In genomic region chr1:165961676-165962364, GRCm38 (mm10) we compare ENCODE assay signal across 23 mouse cellular contexts. TPM values are rescaled to one million over a fixed set of nuclear protein-coding genes. Genes with fewer than 3 reads are reported as not detected.
DNase-seq lines count a peak whose midpoint lies in the region; ATAC-seq and TF ChIP-seq lines count a peak whose summit lies in the region.
"Had no signal": no experiment of that assay in that cellular context is flagged by ENCODE, and none has a peak within 500 bp of the region (broad histone marks: within the 10 kb centered on the region; RNA-seq: fewer than 3 reads in every experiment).

No protein-coding gene starts in this region.

- H3K79me2 ChIP-seq in CH12.LX (replicated peaks; ENCODE audit: control insufficient read depth, extremely low read depth, insufficient read depth, poor library complexity, severe bottlenecking), result no peaks in the 10 kb centered on the region; the same call in none of the 2 replicates

- no peak overlapping the region for H3K4me3 ChIP-seq in CH12.LX (replicated peaks in 1 of 3; ENCODE audit: low read depth in 2 of 3, low read length in 2 of 3, poor library complexity in 1 of 3)
- H3K4me3 ChIP-seq in liver, embryonic 16.5 days (ENCODE audit: low read depth, low read length), result no peak overlapping the region
- no peak overlapping the region for H3K4me3 ChIP-seq in hindbrain, embryonic 11.5 days (ENCODE audit: low read depth, low read length)
- H3K4me3 ChIP-seq: forebrain, embryonic 12.5 days; forebrain, embryonic 15.5 days; heart, embryonic 13.5 days; hindbrain, embryonic 12.5 days had no signal

- H3K27me3 ChIP-seq in CH12.LX (replicated peaks), result no peaks in the 10 kb centered on the region
- H3K27me3 ChIP-seq in liver, embryonic 16.5 days (ENCODE audit: control insufficient read depth, insufficient read depth, low read depth, low read length), result no peaks in the 10 kb centered on the region
- no peaks in the 10 kb centered on the region; the same call in 1 of the 2 replicates for H3K27me3 ChIP-seq in hindbrain, embryonic 11.5 days (ENCODE audit: control insufficient read depth, insufficient read depth, low read length)
- H3K27me3 ChIP-seq: forebrain, embryonic 12.5 days; forebrain, embryonic 15.5 days; heart, embryonic 13.5 days had no signal

- no peak for TF ChIP-seq CTCF in CH12.LX (conservative IDR thresholded peaks at IDR 0.05 in 1 of 2, IDR thresholded peaks at IDR 0.05 in 1 of 2; ENCODE audit: low read depth in 2 of 2, low read length in 2 of 2)

- DNase-seq in 416B (ENCODE audit: low read depth) (peak; percentile 30), CH12.LX (ENCODE audit: extremely low read depth) (no peak)
- no peak for DNase-seq in hindbrain, embryonic 11.5 days (ENCODE audit: low spot score)
- no peak for DNase-seq in adrenal gland, postnatal 14 days
- no peak for DNase-seq in natural killer cell, adult 2 months (ENCODE audit: low spot score in 2 of 2)
- no peak for DNase-seq in testis, postnatal 14 days (ENCODE audit: low spot score)
- DNase-seq: adrenal gland, adult 8-10 months; adrenal gland, postnatal 36 days; cerebellum, adult 18-20 months; cerebellum, adult 9-10 months; cerebellum, postnatal 14 days; gastrocnemius, postnatal 25 days; heart, adult 18-20 months; heart, postnatal 14 days; heart, postnatal 4 days had no signal

- in situ Hi-C loops in CH12.LX (cut with MboI; ENCODE audit: low pct_ligation_motif_present, low pct_unique_long_range_greater_than_20kb, low sequenced_read_pairs), result no loop called here

- TF ChIP-seq EP300 in CH12.LX (IDR thresholded peaks at IDR 0.05; ENCODE audit: low read length), result no peak

- 0 out of 2 replicates have a peak, but pooled peaks have one; percentile 34 for ATAC-seq in erythroid progenitor cell, adult 5-6 weeks (replicated peaks; ENCODE audit: low FRiP score, poor library complexity, severe bottlenecking)
- no peak for ATAC-seq in liver, embryonic 16.5 days (ENCODE audit: low read depth)
- ATAC-seq in hindbrain, embryonic 11.5 days (ENCODE audit: low FRiP score), result no peak
- ATAC-seq: activated CD4-positive, CD25-positive, alpha-beta regulatory T cell, adult 4 months; forebrain, embryonic 15.5 days; hindbrain, embryonic 16.5 days had no signal

- WGBS in liver, embryonic 16.5 days (ENCODE audit: insufficient replicate concordance), result 28% methylated on average over 6 of the region's 6 CpGs
- WGBS in hindbrain, embryonic 11.5 days, result 87% methylated on average over 6 of the region's 6 CpGs

- H3K9me3 ChIP-seq in CH12.LX (replicated peaks; ENCODE audit: low read length), result no peaks in the 10 kb centered on the region
- no peaks in the 10 kb centered on the region for H3K9me3 ChIP-seq in liver, embryonic 16.5 days (replicated peaks; ENCODE audit: control insufficient read depth, low read length)
- no peaks in the 10 kb centered on the region for H3K9me3 ChIP-seq in hindbrain, embryonic 11.5 days (ENCODE audit: control insufficient read depth, low read length)
- H3K9me3 ChIP-seq: forebrain, embryonic 12.5 days; forebrain, embryonic 15.5 days; heart, embryonic 13.5 days; hindbrain, embryonic 12.5 days had no signal

- dilution Hi-C loops in CH12.LX (cut with MboI; ENCODE audit: extremely low pct_ligation_motif_present, extremely low pct_unique_long_range_greater_than_20kb, low sequenced_read_pairs), result no loop called here

- peak overlapping the region; percentile 9; the same call in 1 of the 2 replicates for H3K4me2 ChIP-seq in CH12.LX (ENCODE audit: insufficient read depth, low read depth, poor library complexity, severe bottlenecking)
- 0 out of 2 replicates have a peak overlapping the region, but pooled peaks have one; percentile 1 for H3K4me2 ChIP-seq in liver, embryonic 16.5 days (ENCODE audit: low read depth, low read length)
- H3K4me2 ChIP-seq in hindbrain, embryonic 11.5 days (replicated peaks; ENCODE audit: low read depth, low read length), result no peak overlapping the region
- H3K4me2 ChIP-seq: forebrain, embryonic 12.5 days; forebrain, embryonic 15.5 days; heart, embryonic 13.5 days; hindbrain, embryonic 12.5 days had no signal

- H3K36me3 ChIP-seq in CH12.LX (replicated peaks in 1 of 2; ENCODE audit: control insufficient read depth in 1 of 2, insufficient read depth in 1 of 2, low read length in 1 of 2), result no peaks in the 10 kb centered on the region
- H3K36me3 ChIP-seq in liver, embryonic 16.5 days (ENCODE audit: control insufficient read depth, insufficient read depth), result no peaks in the 10 kb centered on the region
- H3K36me3 ChIP-seq in hindbrain, embryonic 11.5 days (ENCODE audit: control insufficient read depth, insufficient read depth, low read length), result no peaks in the 10 kb centered on the region
- H3K36me3 ChIP-seq: forebrain, embryonic 12.5 days; forebrain, embryonic 15.5 days; heart, embryonic 13.5 days; hindbrain, embryonic 12.5 days had no signal

- peaks cover 8 to 38% of the 10 kb centered on the region in 2 experiments; a peak in 3 of 4 replicates for H3K4me1 ChIP-seq in CH12.LX (ENCODE audit: control insufficient read depth in 1 of 2, insufficient read depth in 2 of 2)
- peaks cover 15% of the 10 kb centered on the region for H3K4me1 ChIP-seq in liver, embryonic 16.5 days (ENCODE audit: control insufficient read depth, low read depth, low read length)
- H3K4me1 ChIP-seq in hindbrain, embryonic 11.5 days (replicated peaks; ENCODE audit: control insufficient read depth, insufficient read depth, low read length), result no peaks in the 10 kb centered on the region; the same call in 1 of the 2 replicates

- no peak overlapping the region for H3K27ac ChIP-seq in CH12.LX (ENCODE audit: insufficient read depth, low read depth)
- H3K27ac ChIP-seq in liver, embryonic 16.5 days (ENCODE audit: low read length), result peak overlapping the region; percentile 17; the same call in 1 of the 2 replicates
- no peak overlapping the region for H3K27ac ChIP-seq in hindbrain, embryonic 11.5 days (ENCODE audit: low read depth, low read length)
- H3K27ac ChIP-seq: forebrain, embryonic 12.5 days; forebrain, embryonic 15.5 days; heart, embryonic 13.5 days; hindbrain, embryonic 12.5 days had no signal

- no peak for TF ChIP-seq RAD21 in CH12.LX (IDR thresholded peaks at IDR 0.05; ENCODE audit: low read depth, low read length)

- TF ChIP-seq POLR2A in CH12.LX (IDR thresholded peaks at IDR 0.05; ENCODE audit: low read depth, low read length), result no peak

- H3K9ac ChIP-seq in CH12.LX (ENCODE audit: insufficient read depth, low read depth), result peak overlapping the region; percentile 29; the same call in 1 of the 2 replicates
- H3K9ac ChIP-seq in liver, embryonic 16.5 days (ENCODE audit: low read depth, low read length), result no peak overlapping the region
- H3K9ac ChIP-seq in hindbrain, embryonic 11.5 days (ENCODE audit: low read depth, low read length), result no peak overlapping the region
- H3K9ac ChIP-seq: forebrain, embryonic 12.5 days; forebrain, embryonic 15.5 days; heart, embryonic 13.5 days; hindbrain, embryonic 12.5 days had no signal

TF ChIP-seq in CH12.LX, 34 proteins besides CTCF, POLR2A, EP300 and RAD21:
- no peak for TF ChIP-seq MAFK (IDR thresholded peaks at IDR 0.05; ENCODE audit: insufficient replicate concordance, low read length)
- no peak for TF ChIP-seq ETS1 (conservative IDR thresholded peaks at IDR 0.05; ENCODE audit: low read depth, low read length)
- no peak for TF ChIP-seq ZMIZ1 (IDR thresholded peaks at IDR 0.05; ENCODE audit: low read depth, low read length)
- TF ChIP-seq SIN3A (IDR thresholded peaks at IDR 0.05; ENCODE audit: low read length), result no peak
- no peak for TF ChIP-seq ZNF384 (IDR thresholded peaks at IDR 0.05; ENCODE audit: low read depth, low read length)
- no peak for TF ChIP-seq MAZ (IDR thresholded peaks at IDR 0.05; ENCODE audit: low read depth, low read length)
- TF ChIP-seq GABPA (IDR thresholded peaks at IDR 0.05; ENCODE audit: insufficient replicate concordance, low read depth, low read length), result no peak
- no peak for TF ChIP-seq JUND (conservative IDR thresholded peaks at IDR 0.05; ENCODE audit: low read depth, low read length)
- no peak for TF ChIP-seq ZC3H11A (IDR thresholded peaks at IDR 0.05; ENCODE audit: low read depth, low read length)
- TF ChIP-seq JUN (IDR thresholded peaks at IDR 0.05; ENCODE audit: insufficient read depth, low read depth, low read length), result no peak
- no peak for TF ChIP-seq TBP (conservative IDR thresholded peaks at IDR 0.05; ENCODE audit: low read depth, low read length)
- no peak for TF ChIP-seq CHD1 (IDR thresholded peaks at IDR 0.05; ENCODE audit: low read depth, low read length)
- TF ChIP-seq RCOR1 (conservative IDR thresholded peaks at IDR 0.05; ENCODE audit: low read depth, low read length), result no peak
- no peak for TF ChIP-seq MYC (IDR thresholded peaks at IDR 0.05; ENCODE audit: low read depth, low read length)
- TF ChIP-seq MAX (IDR thresholded peaks at IDR 0.05; ENCODE audit: low read length), result no peak
- TF ChIP-seq CHD2 (IDR thresholded peaks at IDR 0.05; ENCODE audit: low read length), result no peak
- no peak for TF ChIP-seq ELF1 (IDR thresholded peaks at IDR 0.05; ENCODE audit: low read depth, low read length)
- TF ChIP-seq NELFE (IDR thresholded peaks at IDR 0.05; ENCODE audit: low read depth, low read length), result no peak
- no peak for TF ChIP-seq USF2 (conservative IDR thresholded peaks at IDR 0.05; ENCODE audit: low read depth, low read length)

RNA-seq across cellular contexts. Expression of gene Pou2f1, which starts 40.7 kb away (rescaled TPM):
- total RNA-seq in CH12.LX (2012; rRNA removed) (6.4 and 8.0 TPM in 2 replicates), CH12.LX (2014; rRNA removed) (6.6 and 7.4 TPM in 2 replicates)
- polyA plus RNA-seq in CH12.LX (2012; ENCODE audit: insufficient read length, low read depth), result 11.7 and 18.3 TPM in 2 replicates
- 40.4 and 54.1 TPM in 2 replicates for total RNA-seq in erythroid progenitor cell, adult 5-6 weeks (2015; ENCODE audit: low replicate concordance)
- total RNA-seq in erythroid progenitor cell, adult 5-6 weeks (2017; ENCODE audit: low replicate concordance), result 26.4 and 28.9 TPM in 2 replicates
- polyA plus RNA-seq in liver, embryonic 16.5 days (2015; fragmentation: Nextera tagmentation; extraction: Ambion mirVana), result 4.2 and 4.9 TPM in 2 replicates
- 25.0 and 26.1 TPM in 2 replicates for polyA plus RNA-seq in hindbrain, embryonic 11.5 days (2014; fragmentation: Nextera tagmentation; extraction: Ambion mirVana)
- total RNA-seq in adrenal gland, postnatal 14 days (2021), result 15.0 and 18.8 TPM in 2 replicates
